Mouse (Mus musculus) left cerebral cortex, postnatal 36 days (tissue): Measurements from ENCODE around the gene Rab28. TPM values are rescaled to one million over a fixed set of nuclear protein-coding genes. Genes with fewer than 3 reads are reported as not detected.
"Not testable (repeated sequence)": the region's sequence is repeated elsewhere in the genome, so short reads cannot be mapped to it uniquely, and the experiment has no call there.

Experiments used
- DNase-seq, 2 experiments: peaks; one replicate each; pipeline ENCODE4 v3.0.0; 2021 to 2022; ENCODE audit warnings: low spot score in 2 of 2, mixed read lengths in 1 of 2
- intact Hi-C: fragments of 180-260 bp; cut with DNase I; formaldehyde crosslinking; loops from one replicate; pipeline ENCODE4 v1.15.1; 2025
- total RNA-seq, 2 experiments: library from RNA; stranded (reverse); gene quantifications; 2 replicates each; pipeline ENCODE4 v1.2.3; 2021

Gene Rab28
- 10 to 100 TPM; 79.5 to 83.5 TPM for total RNA-seq

GRCm38 (mm10) chr5:41708051-41708630 lies at the start of gene Rab28:
Gene Rab28 (minus strand): TSS chr5:41708157.
- intact Hi-C loops = loop anchor here (5.0 to 10.0 kb wide), 2 partner anchors 59 to 137 kb away; partner anchors contain the start of gene Bod1l
- DNase-seq = peak; percentile 92 to 94

GRCm38 (mm10) chr5:41757338-41757737 lies 49.4 kb upstream of the Rab28 start:
- DNase-seq = no peak
- intact Hi-C loops = no loop called here

GRCm38 (mm10) chr5:41756396-41756795 lies 48.4 kb upstream of the Rab28 start:
- intact Hi-C loops = no loop called here
- DNase-seq = no peak

- DNase-seq = no peak
- intact Hi-C loops = no loop called here
These were observed 47.5 kb upstream of the Rab28 start for GRCm38 (mm10) chr5:41755373-41755960.

- no peak for DNase-seq
- intact Hi-C loops = no loop called here
These were observed 46.9 kb upstream of the Rab28 start for GRCm38 (mm10) chr5:41754836-41755235.

GRCm38 (mm10) chr5:41754226-41754775 lies 46.3 kb upstream of the Rab28 start:
- DNase-seq = no peak
- intact Hi-C loops = no loop called here

GRCm38 (mm10) chr5:41752721-41753120 lies 44.8 kb upstream of the Rab28 start:
- DNase-seq = no peak
- intact Hi-C loops = no loop called here

- intact Hi-C loops = no loop called here
- no peak for DNase-seq
These were observed 37.2 kb upstream of the Rab28 start for GRCm38 (mm10) chr5:41744898-41745780.

- DNase-seq = no peak
- intact Hi-C loops = no loop called here
These were observed 36.3 kb upstream of the Rab28 start for GRCm38 (mm10) chr5:41744234-41744633.

GRCm38 (mm10) chr5:41738817-41739216 lies 30.9 kb upstream of the Rab28 start:
- intact Hi-C loops = no loop called here
- no peak for DNase-seq

- no peak for DNase-seq
- intact Hi-C loops = no loop called here
These were observed 29.1 kb upstream of the Rab28 start for GRCm38 (mm10) chr5:41737039-41737438.

- intact Hi-C loops = no loop called here
- DNase-seq = no peak
These were observed 19.1 kb upstream of the Rab28 start for GRCm38 (mm10) chr5:41727017-41727416.

- intact Hi-C loops = no loop called here
- DNase-seq = no peak
These were observed 17.6 kb upstream of the Rab28 start for GRCm38 (mm10) chr5:41725573-41725972.

GRCm38 (mm10) chr5:41707115-41708015 lies 592 bp downstream of the Rab28 start:
- DNase-seq = peak; percentile 40 to 54
- intact Hi-C loops = loop anchor here (5.0 to 10.0 kb wide), 2 partner anchors 60 to 137 kb away; partner anchors contain the start of gene Bod1l

GRCm38 (mm10) chr5:41706777-41707114 lies 1.2 kb downstream of the Rab28 start:
- no peak for DNase-seq
- intact Hi-C loops = loop anchor here (5.0 to 10.0 kb wide), 2 partner anchors 61 to 138 kb away; partner anchors contain the start of gene Bod1l

GRCm38 (mm10) chr5:41701085-41701484 lies 6.9 kb downstream of the Rab28 start:
- not testable (repeated sequence) for DNase-seq
- intact Hi-C loops = loop anchor here (10.0 kb wide), 1 partner anchor 144 kb away; the partner anchor contains the start of gene Bod1l

GRCm38 (mm10) chr5:41697958-41698357 lies 10.0 kb downstream of the Rab28 start:
- intact Hi-C loops = no loop called here
- no peak for DNase-seq

- intact Hi-C loops = no loop called here
- no peak for DNase-seq
These were observed 22.9 kb downstream of the Rab28 start for GRCm38 (mm10) chr5:41685016-41685415.

- intact Hi-C loops = no loop called here
- no peak for DNase-seq
These were observed 24.0 kb downstream of the Rab28 start for GRCm38 (mm10) chr5:41683976-41684375.
